Mouse (Mus musculus): Measurements from ENCODE around the gene Rcc2. TPM values are rescaled to one million over a fixed set of nuclear protein-coding genes. Genes with fewer than 3 reads are reported as not detected.
A peak's percentile ranks its signal among the peaks of the same experiment; 100 is the strongest.

Rcc2 gene
- total RNA-seq, 2 experiments from 2014 or later: 51.8 to 51.9 TPM

- no peak for DNase-seq (ENCODE audit: extremely low spot score in 1 of 2, low spot score in 2 of 2)
- intact Hi-C loops (cut with DNase I): loop anchor here (5.0 kb wide), 1 partner anchor 276 kb away; no protein-coding TSS in a partner anchor
These were observed 19.5 kb upstream of the Rcc2 start for GRCm38 (mm10) chr4:140680731-140681397.

GRCm38 (mm10) chr4:140683608-140684007 lies 16.7 kb upstream of the Rcc2 start:
- DNase-seq (ENCODE audit: extremely low spot score in 1 of 2, low spot score in 2 of 2): no peak
- intact Hi-C loops (cut with DNase I): loop anchor here (5.0 kb wide), 1 partner anchor 274 kb away; no protein-coding TSS in a partner anchor

GRCm38 (mm10) chr4:140684141-140684871 lies 16.0 kb upstream of the Rcc2 start:
- intact Hi-C loops (cut with DNase I): loop anchor here (5.0 kb wide), 1 partner anchor 273 kb away; no protein-coding TSS in a partner anchor
- DNase-seq (ENCODE audit: extremely low spot score in 1 of 2, low spot score in 2 of 2): no peak

GRCm38 (mm10) chr4:140684881-140685303 lies 15.4 kb upstream of the Rcc2 start:
- intact Hi-C loops (cut with DNase I): loop anchor here (5.0 kb wide), 1 partner anchor 272 kb away; no protein-coding TSS in a partner anchor
- no peak for DNase-seq (ENCODE audit: extremely low spot score in 1 of 2, low spot score in 2 of 2)

- no peak for DNase-seq (ENCODE audit: extremely low spot score in 1 of 2, low spot score in 2 of 2)
- intact Hi-C loops (cut with DNase I): no loop called here
These were observed 12.1 kb upstream of the Rcc2 start for GRCm38 (mm10) chr4:140688044-140688825.

- no peak for DNase-seq (ENCODE audit: extremely low spot score in 1 of 2, low spot score in 2 of 2)
- intact Hi-C loops (cut with DNase I): no loop called here
These were observed 11.4 kb upstream of the Rcc2 start for GRCm38 (mm10) chr4:140688826-140689425.

- DNase-seq (ENCODE audit: extremely low spot score in 1 of 2, low spot score in 2 of 2): no peak
- intact Hi-C loops (cut with DNase I): no loop called here
These were observed 10.3 kb upstream of the Rcc2 start for GRCm38 (mm10) chr4:140689873-140690655.

GRCm38 (mm10) chr4:140691481-140691880 lies 8.9 kb upstream of the Rcc2 start:
- intact Hi-C loops (cut with DNase I): no loop called here

GRCm38 (mm10) chr4:140693513-140693912 lies 6.8 kb upstream of the Rcc2 start:
- DNase-seq (ENCODE audit: extremely low spot score in 1 of 2, low spot score in 2 of 2): no peak
- intact Hi-C loops (cut with DNase I): no loop called here

More at GRCm38 (mm10) chr4:140691481-140691880, 8.9 kb upstream of the Rcc2 start:
- DNase-seq (ENCODE audit: extremely low spot score in 1 of 2, low spot score in 2 of 2): no peak

- intact Hi-C loops (cut with DNase I): no loop called here
- DNase-seq (ENCODE audit: extremely low spot score in 1 of 2, low spot score in 2 of 2): no peak
These were observed 5.7 kb upstream of the Rcc2 start for GRCm38 (mm10) chr4:140694551-140695060.

- no peak for DNase-seq (ENCODE audit: extremely low spot score in 1 of 2, low spot score in 2 of 2)
- intact Hi-C loops (cut with DNase I): no loop called here
These were observed 5.2 kb upstream of the Rcc2 start for GRCm38 (mm10) chr4:140695146-140695545.

- intact Hi-C loops (cut with DNase I): no loop called here
These were observed 4.4 kb upstream of the Rcc2 start for GRCm38 (mm10) chr4:140695675-140696585.

GRCm38 (mm10) chr4:140699441-140700127 lies 757 bp upstream of the Rcc2 start:
- peak; percentile 53 to 73 for DNase-seq (ENCODE audit: extremely low spot score in 1 of 2, low spot score in 2 of 2)
- intact Hi-C loops (cut with DNase I): no loop called here

More at GRCm38 (mm10) chr4:140695675-140696585, 4.4 kb upstream of the Rcc2 start:
- no peak for DNase-seq (ENCODE audit: extremely low spot score in 1 of 2, low spot score in 2 of 2)

- DNase-seq (ENCODE audit: extremely low spot score in 1 of 2, low spot score in 2 of 2): peak; percentile 56 to 89
- intact Hi-C loops (cut with DNase I): no loop called here
These were observed 841 bp downstream of the Rcc2 start for GRCm38 (mm10) chr4:140701049-140701715.

- intact Hi-C loops (cut with DNase I): no loop called here
- peak in 1 of 2 experiments; percentile 66 for DNase-seq (ENCODE audit: extremely low spot score in 1 of 2, low spot score in 2 of 2)
These were observed 1.6 kb downstream of the Rcc2 start for GRCm38 (mm10) chr4:140701716-140702561.
